Mouse (Mus musculus) neural tube, embryonic 14.5 days (tissue): ENCODE data around the gene 4930562C15Rik. TPM values are rescaled to one million over a fixed set of nuclear protein-coding genes. Genes with fewer than 3 reads are reported as not detected.

Experiments used
- ATAC-seq: fragments of 200-750 bp; cut with Nextera tagmentation; 2 replicates; pipeline ENCODE4 v1.8.0; 2017; ENCODE audit warnings: low read depth, mild to moderate bottlenecking, moderate TSS enrichment, moderate library complexity
- H3K27ac ChIP-seq: fragments of 300-500 bp; sonication (generic); 2 replicates; pipeline ENCODE4 v1.5.1; 2014; ENCODE audit warnings: low read depth, mild to moderate bottlenecking, control low read depth, low read length, moderate library complexity, mixed read lengths
- H3K27me3 ChIP-seq: fragments of 300-500 bp; sonication (generic); 2 replicates; pipeline ENCODE4 v1.6.1; 2014; ENCODE audit warnings: low read length; ENCODE audit not compliant: control insufficient read depth, insufficient read depth
- H3K36me3 ChIP-seq: fragments of 300-500 bp; sonication (generic); 2 replicates; pipeline ENCODE4 v1.6.1; 2014; ENCODE audit warnings: low read length, mixed read lengths; ENCODE audit not compliant: control insufficient read depth, insufficient read depth
- H3K4me1 ChIP-seq: fragments of 300-500 bp; sonication (generic); 2 replicates; pipeline ENCODE4 v1.6.1; 2014; ENCODE audit warnings: low read length; ENCODE audit not compliant: control insufficient read depth, insufficient read depth
- H3K4me2 ChIP-seq: fragments of 300-500 bp; sonication (generic); 2 replicates; pipeline ENCODE4 v1.6.1; 2014; ENCODE audit warnings: mild to moderate bottlenecking, low read depth, low read length, control low read depth
- H3K4me3 ChIP-seq: fragments of 300-500 bp; sonication (generic); 2 replicates; pipeline ENCODE4 v1.5.1; 2014; ENCODE audit warnings: low read depth, low read length, control low read depth, mixed read lengths
- H3K9ac ChIP-seq: fragments of 300-500 bp; sonication (generic); replicated peaks from 2 replicates; pipeline ENCODE4 v1.6.1; 2014; ENCODE audit warnings: low read depth, mild to moderate bottlenecking, control low read depth, low read length, mixed read lengths
- H3K9me3 ChIP-seq: fragments of 300-500 bp; sonication (generic); 2 replicates; pipeline ENCODE4 v1.6.1; 2016; ENCODE audit warnings: low read length; ENCODE audit not compliant: control insufficient read depth
- WGBS: fragments of 180-500 bp; shearing (Covaris S2); extraction: QIAGEN DNeasy Blood & Tissue Kit; methylation state at CpG from one replicate; pipeline ENCODE4 v1.1.7; 2014; 5-methylcytosine and 5-hydroxymethylcytosine counted together
- polyA plus RNA-seq: library from polyadenylated mRNA; unstranded; fragments of >200 nt; fragmentation: Nextera tagmentation; extraction: Ambion mirVana; gene quantifications from 2 replicates; pipeline ENCODE4 v1.2.1, GENCODE M21; 2014

The 4930562C15Rik gene
- polyA plus RNA-seq, 1 experiment from 2014 or later, result 0.86 TPM

GRCm38 (mm10) chr16:4875198-4876032, 40.2 kb downstream of the 4930562C15Rik start:
- no peak overlapping the region for H3K9ac ChIP-seq
- H3K27ac ChIP-seq, result no peak overlapping the region; the same call in 1 of the 2 replicates
- H3K9me3 ChIP-seq, result no peaks in the 10 kb centered on the region
- 82% methylated on average over 23 of the region's 23 CpGs for WGBS
- no peak overlapping the region for H3K4me2 ChIP-seq
- no peaks in the 10 kb centered on the region for H3K27me3 ChIP-seq
- no peak overlapping the region for H3K4me3 ChIP-seq
- H3K4me1 ChIP-seq, result peaks cover 22% of the 10 kb centered on the region
- peaks cover 13% of the 10 kb centered on the region; the same call in 1 of the 2 replicates for H3K36me3 ChIP-seq
- no peak for ATAC-seq

DNA sequence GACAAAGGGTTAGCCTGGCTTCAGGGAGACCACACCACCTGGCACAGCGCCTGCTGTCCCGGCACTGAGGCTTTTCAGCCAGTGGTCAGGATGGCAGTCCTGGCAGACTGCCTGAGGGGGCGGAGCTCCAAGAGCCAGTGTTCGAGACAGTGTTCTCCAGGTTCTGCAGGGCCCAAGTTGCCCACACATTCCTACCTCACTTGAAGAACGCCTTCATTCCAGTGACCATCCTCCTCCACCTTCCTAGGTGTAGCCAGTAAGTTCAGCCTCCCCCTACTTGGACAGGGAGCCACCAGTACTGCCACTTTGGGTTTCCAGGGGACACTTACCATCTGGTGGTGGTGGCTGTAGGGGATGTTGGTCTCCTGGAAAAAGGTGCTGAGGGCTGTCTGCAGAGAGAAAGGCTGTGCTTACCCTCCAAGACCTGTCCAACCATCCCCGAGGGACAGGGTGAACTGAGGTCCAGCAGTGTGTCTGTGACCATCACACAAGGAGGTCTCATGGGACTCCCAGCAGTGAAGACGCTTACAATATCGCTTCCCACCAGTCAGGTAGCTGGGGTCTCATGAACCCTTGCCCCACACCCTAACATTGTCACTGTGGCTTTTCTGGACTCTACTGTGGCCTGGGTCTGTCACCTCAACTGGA, 40.9 kb downstream of the 4930562C15Rik start:
- ATAC-seq, result no peak
- Histone ChIP-seq H3K9me3 (no peaks in the 10 kb centered on the region), H3K4me1 (peaks cover 22% of the 10 kb centered on the region), H3K36me3 (peaks cover 13% of the 10 kb centered on the region; the same call in 1 of the 2 replicates), H3K4me3 (no peak overlapping the region), H3K9ac (no peak overlapping the region), H3K27ac (no peak overlapping the region; the same call in 1 of the 2 replicates), H3K4me2 (no peak overlapping the region), H3K27me3 (no peaks in the 10 kb centered on the region)
- WGBS, result 71% methylated on average over 8 of the region's 8 CpGs

DNA sequence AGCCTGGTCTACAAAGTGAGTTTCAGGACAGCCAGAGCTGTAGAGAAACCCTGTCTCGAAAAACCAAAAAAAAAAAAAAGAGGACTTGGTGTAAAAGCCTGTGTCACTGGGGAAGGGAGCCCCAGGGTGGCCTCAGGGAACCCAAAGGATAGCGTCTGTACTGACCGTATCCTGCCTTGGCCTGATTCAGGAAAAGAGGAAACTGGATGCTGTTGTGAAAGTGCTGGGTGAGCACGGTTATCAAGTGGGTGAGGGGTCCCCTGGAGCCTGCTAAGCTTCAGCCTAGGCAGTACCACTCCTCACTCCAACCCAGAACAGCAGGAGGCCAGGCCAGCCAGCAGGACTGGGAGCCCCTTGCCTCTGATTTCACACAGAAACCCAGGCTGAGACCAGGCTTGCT, 42.0 kb downstream of the 4930562C15Rik start:
- H3K9me3 ChIP-seq, result no peaks in the 10 kb centered on the region
- H3K36me3 ChIP-seq, result peaks cover 13% of the 10 kb centered on the region; the same call in 1 of the 2 replicates
- H3K27me3 ChIP-seq, result no peaks in the 10 kb centered on the region
- no peak overlapping the region for H3K9ac ChIP-seq
- no peak overlapping the region for H3K27ac ChIP-seq
- 92% methylated on average over 4 of the region's 4 CpGs for WGBS
- H3K4me3 ChIP-seq, result no peak overlapping the region
- peaks cover 28% of the 10 kb centered on the region for H3K4me1 ChIP-seq
- no peak for ATAC-seq
- H3K4me2 ChIP-seq, result no peak overlapping the region

DNA sequence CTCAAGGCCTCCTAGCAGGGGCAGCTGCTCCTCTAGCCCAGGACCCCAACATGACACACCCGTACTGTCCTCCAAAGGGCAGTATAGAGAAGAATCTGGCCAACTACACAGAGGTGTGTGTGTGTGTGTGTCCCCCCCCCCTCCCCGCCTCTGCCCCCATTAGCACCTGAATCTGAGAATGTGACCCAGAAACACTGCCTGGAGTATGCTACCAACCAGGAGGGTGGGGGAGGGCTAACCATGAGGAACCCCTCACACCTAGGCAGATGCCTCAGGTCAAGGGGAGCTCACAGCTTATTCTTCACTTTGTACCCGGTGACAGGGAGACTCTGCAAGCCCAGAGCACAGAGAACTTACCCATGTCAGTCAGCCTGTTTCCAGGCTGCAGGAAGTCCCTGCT, 42.5 kb downstream of the 4930562C15Rik start:
- peak overlapping the region; percentile 76 for H3K9ac ChIP-seq
- peak overlapping the region; percentile 75 for H3K4me3 ChIP-seq
- no peaks in the 10 kb centered on the region for H3K27me3 ChIP-seq
- no peaks in the 10 kb centered on the region for H3K9me3 ChIP-seq
- H3K4me1 ChIP-seq, result peaks cover 28% of the 10 kb centered on the region
- 84% methylated on average over 3 of the region's 3 CpGs for WGBS
- 0 out of 2 replicates have a peak overlapping the region, but pooled peaks have one; percentile 99 for H3K27ac ChIP-seq
- H3K4me2 ChIP-seq, result peak overlapping the region; percentile 81
- peaks cover 13% of the 10 kb centered on the region; the same call in 1 of the 2 replicates for H3K36me3 ChIP-seq
- ATAC-seq, result no peak

GRCm38 (mm10) chr16:4878192-4878885, 43.1 kb downstream of the 4930562C15Rik start:
- peaks cover 13% of the 10 kb centered on the region; the same call in 1 of the 2 replicates for H3K36me3 ChIP-seq
- H3K27ac ChIP-seq, result peak overlapping the region; percentile 99
- 34% methylated on average over 5 of the region's 5 CpGs for WGBS
- no peaks in the 10 kb centered on the region for H3K9me3 ChIP-seq
- H3K4me1 ChIP-seq, result peaks cover 28% of the 10 kb centered on the region
- H3K9ac ChIP-seq, result peak overlapping the region; percentile 76
- H3K4me3 ChIP-seq, result peak overlapping the region; percentile 75
- H3K27me3 ChIP-seq, result no peaks in the 10 kb centered on the region
- no peak for ATAC-seq
- peak overlapping the region; percentile 81 for H3K4me2 ChIP-seq

DNA sequence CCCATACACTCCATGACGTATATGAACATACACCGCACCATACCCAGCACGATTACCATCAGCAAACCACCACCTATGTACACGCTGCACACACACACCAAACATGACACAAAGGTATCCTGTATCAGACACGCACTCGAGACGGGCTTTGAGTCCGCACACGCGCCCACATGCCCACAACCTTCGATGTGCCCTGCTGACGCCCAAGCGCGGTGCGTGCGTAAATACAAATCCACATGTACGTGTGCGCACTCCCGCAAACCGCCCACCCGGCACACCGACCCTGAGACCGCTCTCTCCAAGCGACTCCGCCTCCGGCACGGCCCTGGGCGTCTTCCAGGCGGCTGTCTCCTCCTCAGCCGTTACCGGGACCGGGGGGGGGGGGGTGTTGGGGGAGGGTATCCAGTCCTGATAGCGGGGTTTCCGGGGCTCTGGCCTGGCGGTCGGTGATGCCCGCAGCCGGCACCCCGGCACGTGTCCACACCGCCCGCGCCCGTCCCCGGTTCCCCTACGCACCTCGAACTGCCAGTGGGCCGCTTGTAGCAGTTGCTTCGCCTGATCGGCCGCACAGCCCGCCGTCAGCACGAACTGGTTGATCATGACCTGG, 44.0 kb downstream of the 4930562C15Rik start:
- H3K4me1 ChIP-seq, result peaks cover 28% of the 10 kb centered on the region
- peak overlapping the region; percentile 76 for H3K9ac ChIP-seq
- H3K27ac ChIP-seq, result peak overlapping the region; percentile 99
- peak; percentile 38 for ATAC-seq
- under 1% methylated on average over 43 of the region's 54 CpGs for WGBS
- H3K4me2 ChIP-seq, result peak overlapping the region; percentile 81
- peaks cover 11% of the 10 kb centered on the region; the same call in 1 of the 2 replicates for H3K36me3 ChIP-seq
- H3K27me3 ChIP-seq, result no peaks in the 10 kb centered on the region
- H3K9me3 ChIP-seq, result no peaks in the 10 kb centered on the region
- peak overlapping the region; percentile 75 for H3K4me3 ChIP-seq

- Histone ChIP-seq H3K4me2 (peak overlapping the region; percentile 81), H3K4me3 (peak overlapping the region; percentile 75), H3K27ac (peak overlapping the region; percentile 99), H3K9ac (peak overlapping the region; percentile 76), H3K36me3 (peaks cover 7% of the 10 kb centered on the region; the same call in 1 of the 2 replicates), H3K9me3 (no peaks in the 10 kb centered on the region), H3K4me1 (peaks cover 28% of the 10 kb centered on the region), H3K27me3 (no peaks in the 10 kb centered on the region)
- ATAC-seq, result peak; percentile 78
- under 1% methylated on average over 40 of the region's 40 CpGs for WGBS
These were observed 44.5 kb downstream of the 4930562C15Rik start for GRCm38 (mm10) chr16:4879708-4880124.

GRCm38 (mm10) chr16:4880136-4880825, 45.1 kb downstream of the 4930562C15Rik start, which contains the start of gene Ubald1:
Gene Ubald1, minus strand, starts transcription at chr16:4880315.
- peak within 1 kb of the TSS; percentile 99 for H3K27ac ChIP-seq
- H3K36me3 ChIP-seq, result peaks cover 7% of the 10 kb centered on the region; the same call in 1 of the 2 replicates
- no peaks in the 10 kb centered on the region for H3K9me3 ChIP-seq
- ATAC-seq, result peak; percentile 84
- H3K4me2 ChIP-seq, result peak within 1 kb of the TSS; percentile 97
- peak within 1 kb of the TSS; percentile 90 for H3K9ac ChIP-seq
- H3K4me1 ChIP-seq, result peaks cover 28% of the 10 kb centered on the region
- H3K4me3 ChIP-seq, result peak within 1 kb of the TSS; percentile 75
- no peaks in the 10 kb centered on the region for H3K27me3 ChIP-seq
- under 1% methylated on average over 48 of the region's 48 CpGs for WGBS
